Mouse (Mus musculus): ENCODE measurements around the gene Arid3a.

Gene Arid3a

GRCm38 (mm10) chr10:79908167-79909091, 18.4 kb upstream of the Arid3a start, which contains the start of gene Med16:
Gene Med16 (minus strand): TSS chr10:79908923.
- peak; percentile 88 to 93 for DNase-seq (ENCODE audit: low spot score in 2 of 2)

GRCm38 (mm10) chr10:79909092-79909922, 17.5 kb upstream of the Arid3a start:
- no peak for DNase-seq (ENCODE audit: low spot score in 2 of 2)

GRCm38 (mm10) chr10:79910556-79910955, 16.3 kb upstream of the Arid3a start, which contains the start of gene Gm26602:
Gene Gm26602 (plus strand): TSS chr10:79910856.
- DNase-seq (ENCODE audit: low spot score in 2 of 2), result no peak

GRCm38 (mm10) chr10:79912412-79912811, 14.4 kb upstream of the Arid3a start:
- no peak for DNase-seq (ENCODE audit: low spot score in 2 of 2)

- DNase-seq (ENCODE audit: low spot score in 2 of 2), result no peak
These were observed 12.5 kb upstream of the Arid3a start for GRCm38 (mm10) chr10:79914131-79914947.

- DNase-seq (ENCODE audit: low spot score in 2 of 2), result no peak
These were observed 11.8 kb upstream of the Arid3a start for GRCm38 (mm10) chr10:79914948-79915596.

- DNase-seq (ENCODE audit: low spot score in 2 of 2), result no peak
These were observed 10.8 kb upstream of the Arid3a start for GRCm38 (mm10) chr10:79916081-79916480.

- DNase-seq (ENCODE audit: low spot score in 2 of 2), result peak; percentile 79 to 88
These were observed 9.9 kb upstream of the Arid3a start, which contains the start of gene Kiss1r for GRCm38 (mm10) chr10:79916808-79917531. Gene Kiss1r (plus strand): TSS chr10:79916971.

- no peak for DNase-seq (ENCODE audit: low spot score in 2 of 2)
These were observed 9.2 kb upstream of the Arid3a start for GRCm38 (mm10) chr10:79917532-79918100.

GRCm38 (mm10) chr10:79918231-79919078, 8.4 kb upstream of the Arid3a start:
- no peak for DNase-seq (ENCODE audit: low spot score in 2 of 2)

- DNase-seq (ENCODE audit: low spot score in 2 of 2), result no peak
These were observed 7.5 kb upstream of the Arid3a start for GRCm38 (mm10) chr10:79919251-79919849.

- no peak for DNase-seq (ENCODE audit: low spot score in 2 of 2)
These were observed 6.6 kb upstream of the Arid3a start for GRCm38 (mm10) chr10:79920056-79920890.

GRCm38 (mm10) chr10:79920958-79921535, 5.8 kb upstream of the Arid3a start, which contains the start of gene R3hdm4:
Gene R3hdm4 (minus strand): TSS chr10:79921208.
- no peak for DNase-seq (ENCODE audit: low spot score in 2 of 2)

GRCm38 (mm10) chr10:79921572-79921971, 5.3 kb upstream of the Arid3a start:
- DNase-seq (ENCODE audit: low spot score in 2 of 2), result no peak

GRCm38 (mm10) chr10:79924998-79925784, 1.7 kb upstream of the Arid3a start:
- DNase-seq (ENCODE audit: low spot score in 2 of 2), result peak; percentile 89 to 94

- no peak for DNase-seq (ENCODE audit: low spot score in 2 of 2)
These were observed 905 bp upstream of the Arid3a start for GRCm38 (mm10) chr10:79925785-79926490.
